Mouse (Mus musculus) frontal cortex, adult 2 months (tissue): ENCODE results near the gene Galnt14. TPM values are rescaled to one million over a fixed set of nuclear protein-coding genes. Genes with fewer than 3 reads are reported as not detected.
A peak's percentile ranks its signal among the peaks of the same experiment; 100 is the strongest.

Source experiments
- DNase-seq, 2 experiments: peaks; one replicate each; pipeline ENCODE4 v3.0.0; 2022; ENCODE audit warnings: low spot score in 1 of 2; ENCODE audit errors: extremely low spot score in 1 of 2
- polyA plus RNA-seq: library from polyadenylated mRNA; depleted of rRNA; stranded (reverse); fragments of >200 nt; gene quantifications from 2 replicates; pipeline ENCODE4 v1.2.3, GENCODE M21; 2012

Galnt14 gene
- polyA plus RNA-seq, 1 experiment: 21.7 TPM

DNA sequence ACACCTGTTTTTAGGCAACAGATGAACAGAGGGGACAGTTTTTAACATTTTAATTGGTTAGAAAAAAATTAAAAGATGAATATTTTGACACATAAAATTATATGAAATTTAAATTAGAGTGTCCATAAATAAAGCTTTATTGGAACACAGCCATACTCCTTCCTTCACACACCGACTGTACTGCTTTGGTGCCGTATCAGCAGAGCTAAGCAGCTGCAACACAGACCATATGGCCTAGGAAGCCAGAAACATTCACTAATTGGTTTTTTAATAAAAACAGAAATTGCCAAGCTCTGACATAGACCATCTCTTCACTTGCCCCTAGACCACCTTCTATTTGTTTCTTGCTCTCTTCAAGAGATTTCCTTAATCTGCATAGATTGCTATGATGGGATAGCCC is 40.2 kb downstream of the Galnt14 start:
- DNase-seq: no peak

DNA sequence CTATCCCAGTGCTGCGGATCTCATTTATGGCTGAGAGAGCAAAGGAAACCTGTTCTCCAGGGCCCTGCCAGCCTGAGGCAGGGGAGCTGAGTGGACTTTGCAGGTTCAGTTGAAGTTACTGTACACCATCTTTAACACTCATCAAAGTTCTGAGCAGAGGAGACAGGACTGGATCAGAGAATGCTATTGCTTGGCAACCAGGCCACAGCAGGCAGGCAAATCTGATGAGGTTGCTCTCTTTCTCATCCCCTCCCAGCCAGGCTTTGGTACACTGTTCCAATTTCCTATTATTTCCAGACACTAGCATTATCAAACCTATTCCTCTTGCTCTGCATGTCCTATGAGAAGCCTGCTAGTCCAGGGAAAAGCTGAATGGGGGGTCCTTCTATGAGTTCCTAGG is 41.3 kb downstream of the Galnt14 start:
- DNase-seq: no peak

DNA sequence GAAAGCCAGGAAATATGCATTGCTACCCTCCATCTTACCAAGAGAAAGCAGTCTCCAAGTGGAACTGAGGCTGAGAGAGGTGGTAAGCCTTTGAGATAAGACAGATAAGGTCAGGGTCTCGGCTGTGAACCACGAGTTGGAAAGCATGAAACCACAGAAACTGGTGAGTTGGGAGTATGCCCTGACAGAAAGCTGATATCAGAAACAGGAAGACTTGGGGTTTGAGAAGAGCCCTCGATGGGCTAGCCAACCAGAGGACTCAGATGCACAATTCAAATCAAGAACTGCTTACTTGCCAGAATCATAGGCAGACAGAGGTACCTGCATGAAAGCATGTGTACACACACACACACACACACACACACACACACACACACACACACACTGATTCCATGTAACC is 47.0 kb downstream of the Galnt14 start:
- no peak for DNase-seq

DNA sequence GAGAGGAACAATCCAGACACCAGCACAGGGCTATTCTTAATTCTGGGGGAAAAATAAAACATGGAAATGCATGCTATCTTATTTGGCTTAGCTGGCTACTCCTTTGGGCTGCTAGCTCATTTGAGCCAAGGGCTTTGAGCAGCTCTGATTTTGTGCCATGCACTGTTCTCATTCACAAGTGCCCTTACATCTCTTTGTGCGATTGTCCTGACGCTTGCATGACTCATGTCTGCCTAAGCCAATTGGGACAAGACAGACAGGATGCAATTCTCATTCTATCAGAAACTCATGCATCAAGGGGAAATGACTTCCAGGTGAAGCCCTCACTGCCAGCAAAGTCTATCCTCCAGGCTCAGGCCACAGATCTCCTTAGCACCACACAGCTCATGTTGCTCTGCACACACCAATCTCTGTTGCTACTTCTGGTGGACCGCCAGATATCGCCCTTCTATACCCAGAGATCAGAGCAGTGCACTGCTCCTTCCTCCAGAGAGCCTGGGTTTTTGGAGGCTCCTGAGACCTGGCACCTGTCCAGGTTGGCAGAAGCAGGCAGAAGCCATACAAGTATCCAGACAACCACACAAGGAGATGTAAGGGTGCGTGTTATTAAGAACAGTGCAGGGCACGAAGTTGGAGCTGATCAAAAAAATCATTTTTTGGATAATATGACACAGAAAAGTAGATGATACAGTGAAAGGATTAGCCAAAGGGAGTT is 51.4 kb downstream of the Galnt14 start:
- no peak for DNase-seq

DNA sequence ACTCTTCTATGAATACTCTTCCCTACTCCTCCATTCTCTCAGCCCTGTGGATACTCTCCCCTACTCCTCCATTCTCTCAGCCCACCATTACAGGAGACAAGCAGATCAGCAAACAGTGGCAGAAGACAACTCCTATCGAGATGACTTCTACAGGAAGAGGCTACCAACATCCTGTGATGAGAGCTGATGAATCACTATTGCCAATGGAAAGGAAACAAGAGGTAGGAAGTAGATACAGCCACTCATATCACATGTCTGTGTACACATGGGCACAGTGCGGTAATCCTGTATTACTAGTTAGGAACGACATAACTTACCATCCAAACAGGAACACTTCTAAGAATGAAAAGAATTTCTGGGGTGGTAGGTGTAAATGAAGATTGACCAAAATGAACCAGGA is 53.9 kb downstream of the Galnt14 start:
- DNase-seq: no peak

DNA sequence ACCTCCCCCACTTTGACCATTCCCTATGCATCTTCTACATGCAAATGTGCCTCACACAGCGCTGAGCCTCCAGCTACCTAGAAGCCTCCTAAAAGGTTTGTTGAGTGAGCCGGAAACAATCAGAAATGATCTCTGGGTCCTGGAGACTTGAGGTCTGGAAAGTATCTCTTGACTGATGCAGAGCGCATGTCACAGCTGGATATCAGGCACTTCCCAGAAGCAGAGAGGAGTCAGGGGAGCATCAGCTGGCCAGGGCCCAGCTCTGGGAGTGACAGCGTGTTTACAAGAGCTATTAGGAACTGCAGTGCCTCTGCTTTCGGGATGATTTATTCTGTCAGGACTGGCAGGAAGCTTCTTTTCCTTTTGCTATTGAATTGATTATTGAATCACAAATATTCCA is 56.0 kb downstream of the Galnt14 start:
- DNase-seq: no peak

DNA sequence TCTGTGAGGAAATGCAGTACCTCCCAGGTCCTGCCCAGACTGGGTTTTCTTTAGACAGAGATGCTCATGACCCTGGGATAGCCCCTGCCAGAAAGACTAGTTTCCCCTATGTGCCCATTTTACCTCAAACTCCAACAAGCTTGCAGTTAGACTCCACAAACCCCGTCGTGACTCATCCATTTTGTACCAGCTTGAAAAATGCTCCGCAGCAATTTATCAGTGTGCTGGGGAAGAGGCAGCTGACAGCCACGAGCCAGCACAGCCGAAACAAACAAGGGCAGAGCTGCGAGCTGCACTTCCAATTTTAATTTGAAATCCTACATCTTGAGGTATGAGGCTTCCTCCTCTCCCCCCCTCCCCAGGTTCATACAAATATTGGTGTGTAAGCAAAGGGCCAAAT is 60.9 kb downstream of the Galnt14 start:
- peak; percentile 3 to 35 for DNase-seq

DNA sequence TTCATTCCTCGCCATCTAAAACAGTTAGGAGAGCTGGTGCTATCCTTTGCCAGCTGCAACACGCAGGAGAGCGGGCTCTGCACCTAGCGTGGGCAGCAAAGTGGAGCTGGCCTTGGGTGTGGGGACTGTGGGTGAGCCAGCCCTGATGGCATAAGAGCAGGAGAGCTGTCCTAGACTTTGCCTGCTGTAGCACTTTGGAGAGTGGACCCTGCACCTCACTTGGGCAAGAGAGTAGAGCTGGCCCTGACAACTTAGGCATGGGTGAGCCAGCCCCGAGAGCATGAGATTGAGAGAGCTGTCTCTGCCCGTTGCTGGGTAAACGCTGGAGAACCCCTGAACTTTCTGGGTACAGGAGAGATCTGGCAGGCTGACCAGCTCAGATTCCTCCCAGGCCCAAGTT is 68.6 kb downstream of the Galnt14 start:
- DNase-seq: no peak

DNA sequence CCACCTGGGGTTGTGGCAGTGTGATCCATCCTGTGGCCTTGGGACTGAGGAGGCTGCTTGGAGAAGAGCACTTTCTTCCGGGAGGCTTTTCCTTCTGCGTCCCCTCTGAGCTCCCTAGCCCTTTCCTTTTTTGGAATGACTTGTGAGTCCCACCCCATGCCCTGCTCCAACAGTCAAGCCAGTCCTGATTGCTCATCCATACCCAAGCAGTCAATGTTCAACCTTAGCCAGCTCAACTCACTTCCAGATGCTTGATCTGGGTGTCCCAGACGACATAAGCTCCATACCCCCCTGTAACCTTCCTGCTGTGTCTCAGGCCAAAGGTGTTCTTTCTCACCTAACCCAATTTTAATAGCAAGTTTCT is 70.2 kb downstream of the Galnt14 start:
- DNase-seq: no peak

DNA sequence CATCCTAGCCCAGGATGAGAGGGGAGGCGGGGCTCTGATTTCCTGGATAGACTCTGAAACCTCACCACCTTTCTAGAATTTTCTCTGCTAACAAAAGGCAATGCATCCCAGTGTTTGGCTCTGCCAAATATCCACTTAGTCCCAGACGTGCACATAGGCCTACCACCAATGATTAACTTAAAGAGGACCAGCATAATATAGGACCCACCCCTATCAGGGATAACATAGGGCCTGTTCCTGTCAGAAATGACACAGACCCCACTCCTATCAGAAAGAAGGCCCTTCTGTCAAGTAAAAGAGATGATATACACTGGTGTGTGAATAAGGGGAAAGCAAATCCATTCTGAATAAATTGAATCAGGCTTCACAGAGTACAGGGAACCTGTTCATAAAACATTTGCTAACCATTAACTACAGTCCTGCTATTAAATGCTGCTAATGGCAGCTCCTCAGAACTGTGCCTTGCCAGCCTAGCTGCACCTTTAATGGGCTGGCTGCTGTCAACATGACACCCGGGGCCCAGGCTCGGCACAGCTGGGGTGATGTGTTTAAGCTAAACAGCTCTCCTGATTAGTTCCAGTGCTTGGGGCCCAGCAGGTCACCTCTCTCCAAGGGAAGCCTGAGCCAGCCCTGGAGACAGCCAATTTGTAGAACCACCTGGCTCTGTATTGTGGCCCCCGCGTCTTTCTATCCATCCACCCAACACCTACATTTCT is 70.7 kb downstream of the Galnt14 start:
- DNase-seq: no peak

DNA sequence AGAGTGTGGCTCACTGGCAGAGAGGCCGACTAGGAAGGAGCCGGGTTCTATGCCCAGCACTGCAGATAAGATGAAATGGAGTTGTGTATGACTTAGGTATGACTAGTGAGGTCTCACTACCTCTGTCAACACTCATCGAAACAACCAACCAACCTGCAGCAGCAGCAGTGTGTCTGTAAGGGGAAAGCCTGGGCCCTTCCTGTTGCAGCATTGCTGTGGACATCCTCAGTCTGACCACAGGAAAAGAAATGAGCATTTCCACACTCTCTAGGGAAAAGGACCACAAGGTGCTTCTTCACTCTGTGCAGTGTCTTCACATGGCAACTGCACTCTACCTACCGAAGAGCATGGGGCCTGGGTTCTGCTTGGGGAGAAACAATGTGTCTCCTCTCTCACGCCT is 73.3 kb downstream of the Galnt14 start:
- DNase-seq: no peak

DNA sequence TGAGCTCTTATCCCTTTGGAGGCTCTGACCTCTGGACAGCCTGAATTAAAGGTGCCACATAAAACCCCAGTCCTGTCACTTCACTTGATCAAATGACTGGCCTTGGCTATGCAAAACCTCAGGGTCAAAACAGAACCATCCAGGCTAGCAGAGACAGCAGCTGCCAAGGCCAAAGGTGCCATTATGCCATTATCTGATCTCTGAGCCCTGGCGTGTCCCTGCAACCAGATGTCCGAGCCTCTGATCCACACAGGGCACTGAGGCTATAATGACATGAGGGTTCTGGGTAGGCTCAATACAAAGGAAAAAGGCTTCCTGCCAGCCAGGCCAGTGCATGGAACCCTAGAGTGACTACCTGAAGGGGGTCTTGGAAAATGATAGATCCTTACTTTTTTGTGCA is 75.4 kb downstream of the Galnt14 start:
- DNase-seq: no peak

DNA sequence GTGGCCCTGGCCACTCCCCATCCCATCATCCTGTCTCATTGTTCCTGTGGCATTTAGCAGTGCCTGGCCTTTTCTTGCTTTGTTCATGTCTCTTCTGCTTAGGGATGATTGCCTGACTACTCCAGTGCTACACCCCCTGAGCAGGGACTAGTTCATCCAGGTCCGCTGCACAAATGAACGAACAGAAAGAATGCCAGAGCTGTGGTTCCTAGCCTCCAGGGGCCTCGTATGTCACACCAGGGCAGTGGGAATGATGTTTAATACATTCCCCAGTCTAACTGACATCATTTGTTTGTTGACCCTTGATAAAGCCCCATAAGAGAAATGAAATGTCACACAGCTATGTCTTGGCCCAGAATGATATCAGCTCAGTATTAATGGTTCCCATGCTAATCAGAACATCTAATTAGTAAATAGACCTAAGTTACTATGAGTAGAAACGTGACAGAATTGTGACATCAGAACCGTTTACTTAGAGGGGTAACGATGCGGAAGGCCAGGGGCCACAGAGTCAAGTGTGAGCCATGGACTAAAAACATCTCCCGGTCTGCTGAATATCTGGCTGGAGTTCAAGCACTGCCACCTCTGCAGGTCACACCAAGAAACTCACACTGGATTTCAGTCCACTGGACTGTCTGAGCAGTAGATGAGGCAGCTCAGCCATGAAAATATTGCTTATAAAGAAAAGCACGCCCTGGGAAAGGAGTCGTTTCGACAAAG is 76.1 kb downstream of the Galnt14 start:
- no peak for DNase-seq

DNA sequence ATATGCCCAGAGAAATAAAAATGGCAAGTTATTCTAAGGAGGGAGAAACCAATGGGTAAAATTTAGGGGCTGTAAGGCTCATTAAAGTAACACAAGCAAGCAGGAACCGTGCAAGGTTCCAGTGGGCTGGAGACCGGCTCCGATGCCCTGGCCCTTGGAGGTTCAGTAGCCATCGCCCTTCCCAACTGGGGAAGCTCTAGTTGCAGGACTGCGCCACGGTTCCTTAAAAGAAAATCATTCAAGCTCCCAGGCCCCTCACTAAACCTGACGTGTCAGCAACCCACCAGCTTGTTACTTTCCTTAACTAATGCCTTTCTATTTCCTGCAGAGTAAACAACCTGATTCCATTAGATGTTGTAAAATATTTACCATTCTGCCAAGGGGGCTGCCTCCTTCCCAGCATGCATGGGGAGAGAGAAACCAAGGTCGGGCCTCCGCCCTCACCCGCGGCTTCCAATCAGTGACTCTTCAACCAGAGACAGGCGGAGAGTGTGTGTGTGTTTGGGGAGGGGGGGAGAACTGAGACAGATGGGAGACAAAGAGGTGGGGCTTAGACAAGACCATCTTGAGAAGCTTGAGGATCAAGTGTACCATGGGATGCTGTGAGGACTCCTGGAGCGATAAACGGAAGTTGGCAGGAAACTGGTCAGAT is 81.9 kb downstream of the Galnt14 start:
- DNase-seq: no peak

DNA sequence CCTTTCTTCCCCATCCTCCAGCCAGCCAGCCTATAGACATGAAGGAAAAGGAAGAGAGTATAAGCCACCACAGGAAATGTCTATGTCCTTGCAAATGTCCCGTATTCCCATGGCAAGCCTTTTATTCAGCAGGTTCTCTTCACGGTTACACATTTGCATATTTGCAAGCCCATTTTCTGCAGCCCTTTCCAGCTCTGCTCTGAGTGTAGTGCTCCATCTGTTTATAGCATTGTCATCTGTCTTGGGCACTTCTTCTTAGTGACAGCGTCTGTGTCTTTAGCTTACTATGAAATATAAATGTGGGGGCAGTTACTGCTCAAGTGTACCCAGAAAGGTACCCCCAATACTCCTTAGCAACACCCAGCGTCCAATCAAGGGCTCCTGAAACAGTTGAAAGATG is 83.3 kb downstream of the Galnt14 start:
- DNase-seq: peak in 1 of 2 experiments; percentile 12

DNA sequence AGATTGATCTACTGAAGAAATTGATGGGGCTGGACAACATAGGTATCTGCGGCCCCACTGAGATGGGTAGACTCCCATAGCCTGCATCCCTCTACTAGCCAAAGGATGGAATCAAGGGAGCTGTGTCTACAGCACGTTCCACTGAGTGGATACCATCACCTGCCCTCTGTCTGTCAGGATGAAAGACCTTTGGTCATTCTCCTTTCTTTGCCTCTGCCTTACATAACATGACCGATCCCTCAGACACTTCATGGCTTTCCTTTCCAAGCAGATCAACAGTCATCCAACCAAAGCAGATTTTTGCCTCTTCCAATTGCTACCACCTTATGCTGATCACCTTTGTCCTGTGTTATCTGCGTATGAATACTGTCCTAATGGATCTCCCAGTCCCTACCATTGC is 90.2 kb downstream of the Galnt14 start:
- no peak for DNase-seq

DNA sequence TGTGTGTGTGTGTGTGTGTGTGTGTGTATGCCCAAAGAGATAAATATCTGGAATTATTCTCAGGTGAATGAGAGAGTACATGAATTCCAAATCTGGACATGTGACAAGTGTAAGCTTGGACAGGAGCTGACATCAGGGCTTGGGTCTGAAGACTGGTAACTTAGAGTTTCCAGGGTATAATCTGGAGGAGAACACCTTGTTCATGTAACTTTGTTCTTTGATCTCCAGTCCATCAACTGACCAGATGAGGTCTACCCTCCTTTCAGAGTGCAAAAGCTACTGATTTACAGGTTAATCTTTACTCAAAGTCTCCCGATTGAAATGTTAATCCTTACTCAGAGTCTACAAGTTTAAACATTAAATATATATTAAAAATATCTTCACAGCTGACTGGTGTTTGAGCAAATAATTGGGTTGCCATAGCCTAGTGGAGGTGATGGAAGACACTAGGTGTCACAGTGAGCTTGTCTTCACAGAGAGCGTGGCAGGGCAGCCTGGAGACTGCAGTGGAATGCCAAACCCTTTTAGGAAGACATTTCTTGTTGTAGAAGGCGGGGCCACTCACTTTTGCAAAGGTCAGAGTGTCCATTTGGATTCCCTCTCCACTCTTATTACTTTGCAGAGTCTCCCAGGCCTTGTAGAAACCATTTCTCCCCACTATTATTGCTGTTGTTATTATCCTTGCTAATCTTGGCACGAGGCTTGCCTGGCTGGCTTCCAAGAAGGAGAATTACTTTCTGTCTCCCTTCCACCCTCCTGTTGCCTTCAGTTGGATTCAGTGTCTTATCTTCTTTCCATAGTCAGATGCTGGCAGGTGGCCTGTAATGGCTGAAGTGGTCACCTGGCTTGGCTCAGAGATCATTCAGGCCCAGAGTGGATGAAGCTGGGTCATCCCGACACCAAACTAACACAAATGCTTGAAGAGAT is 107.4 kb downstream of the Galnt14 start:
- DNase-seq: no peak

DNA sequence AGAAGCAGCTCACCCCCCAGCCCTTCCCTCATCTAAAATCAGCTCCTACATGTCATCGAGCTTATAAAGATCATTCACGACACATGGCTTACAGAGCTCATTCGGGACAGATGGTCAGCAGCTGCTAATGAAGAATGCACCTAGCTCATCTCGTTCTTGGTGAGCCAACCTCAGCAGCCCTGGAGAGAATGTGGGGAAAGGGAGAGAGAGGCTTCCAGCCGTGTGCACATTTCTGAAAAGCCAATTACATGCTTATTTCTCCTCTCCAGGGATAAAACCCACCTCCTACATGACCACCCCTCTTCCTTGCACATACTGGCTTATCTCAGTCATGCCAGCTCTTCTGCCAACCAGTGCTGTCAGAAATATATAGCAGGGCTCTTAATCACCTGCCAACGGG is 110.3 kb downstream of the Galnt14 start:
- no peak for DNase-seq

DNA sequence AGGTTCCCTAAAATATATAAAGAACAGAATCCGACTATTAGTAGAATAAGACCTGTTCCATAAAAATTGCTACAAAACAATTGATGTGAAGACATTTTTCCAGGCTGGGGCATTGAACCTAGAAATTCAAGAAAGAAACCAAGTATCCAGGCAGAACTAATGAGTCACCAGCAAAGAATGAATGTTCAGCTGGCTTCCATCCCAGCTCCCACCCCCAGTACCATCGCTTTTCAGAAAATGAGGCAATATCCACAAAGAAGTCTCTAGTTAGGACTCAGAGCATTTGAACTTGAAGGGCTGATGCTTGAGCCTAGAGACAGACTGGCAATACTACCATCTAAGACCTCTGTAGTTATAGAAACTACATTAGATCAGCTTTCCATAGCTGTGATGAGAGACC is 118.2 kb downstream of the Galnt14 start:
- DNase-seq: peak; percentile 9 to 55

DNA sequence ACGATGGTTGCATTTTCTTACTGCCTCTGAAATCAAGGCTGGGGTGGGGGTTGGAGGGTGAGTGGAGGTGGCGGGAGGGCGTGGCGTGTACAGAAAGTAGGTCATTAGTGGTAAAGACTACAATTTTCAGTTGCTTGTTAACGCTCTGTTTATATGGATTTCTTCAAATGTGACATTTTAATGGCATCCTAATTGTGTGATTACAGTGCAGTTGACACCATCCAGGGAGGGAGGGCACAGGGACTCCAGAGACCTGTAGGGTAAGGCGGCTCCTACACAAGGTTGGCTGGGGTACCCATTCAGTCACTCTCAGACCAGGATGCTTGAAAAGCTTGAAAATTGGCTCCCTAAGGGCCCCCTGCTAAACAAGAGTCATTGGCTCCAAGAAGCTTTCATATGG is 122.7 kb downstream of the Galnt14 start:
- no peak for DNase-seq
